Mouse (Mus musculus): ENCODE measurements around the gene Olfr1480. TPM values are rescaled to one million over a fixed set of nuclear protein-coding genes. Genes with fewer than 3 reads are reported as not detected.

Olfr1480 gene
- not detected for polyA plus RNA-seq (2014; fragmentation: Illumina TruSeq; extraction: RNeasy Lipid Tissue Mini Kit (QIAGEN cat#74804); ENCODE audit: low read depth, low replicate concordance)

GRCm38 (mm10) chr19:13527613-13528012 is at the start of gene Olfr1480:
Olfr1480 (plus strand) TSS chr19:13527913.

GRCm38 (mm10) chr19:13480096-13480495 is 47.6 kb upstream of the Olfr1480 start, which contains the start of gene Olfr1475:
Olfr1475 (minus strand) TSS chr19:13480196.

GRCm38 (mm10) chr19:13500246-13500645 is 27.5 kb upstream of the Olfr1480 start, which contains the start of gene Olfr1477:
Olfr1477 (plus strand) TSS chr19:13500546.

Other genes starting within 250 kb of the Olfr1480 start
- not detected for gene Olfr1465, start 212.4 kb upstream of the Olfr1480 start, polyA plus RNA-seq (2014; fragmentation: Illumina TruSeq; extraction: RNeasy Lipid Tissue Mini Kit (QIAGEN cat#74804); ENCODE audit: low read depth, low replicate concordance)
- not detected for gene Olfr1466, start 189.1 kb upstream of the Olfr1480 start, polyA plus RNA-seq (2014; fragmentation: Illumina TruSeq; extraction: RNeasy Lipid Tissue Mini Kit (QIAGEN cat#74804); ENCODE audit: low read depth, low replicate concordance)
- gene Olfr1467, start 165.7 kb upstream of the Olfr1480 start, polyA plus RNA-seq (2014; fragmentation: Illumina TruSeq; extraction: RNeasy Lipid Tissue Mini Kit (QIAGEN cat#74804); ENCODE audit: low read depth, low replicate concordance): not detected
- gene Olfr1469, start 120.1 kb upstream of the Olfr1480 start, polyA plus RNA-seq (2014; fragmentation: Illumina TruSeq; extraction: RNeasy Lipid Tissue Mini Kit (QIAGEN cat#74804); ENCODE audit: low read depth, low replicate concordance): not detected
- gene Olfr1471, start 84.5 kb upstream of the Olfr1480 start, polyA plus RNA-seq (2014; fragmentation: Illumina TruSeq; extraction: RNeasy Lipid Tissue Mini Kit (QIAGEN cat#74804); ENCODE audit: low read depth, low replicate concordance): not detected
- not detected for gene Olfr1472, start 71.8 kb upstream of the Olfr1480 start, polyA plus RNA-seq (2014; fragmentation: Illumina TruSeq; extraction: RNeasy Lipid Tissue Mini Kit (QIAGEN cat#74804); ENCODE audit: low read depth, low replicate concordance)
- not detected for gene Olfr1474, start 58.3 kb upstream of the Olfr1480 start, polyA plus RNA-seq (2014; fragmentation: Illumina TruSeq; extraction: RNeasy Lipid Tissue Mini Kit (QIAGEN cat#74804); ENCODE audit: low read depth, low replicate concordance)
- not detected for gene Olfr1475, start 47.7 kb upstream of the Olfr1480 start, polyA plus RNA-seq (2014; fragmentation: Illumina TruSeq; extraction: RNeasy Lipid Tissue Mini Kit (QIAGEN cat#74804); ENCODE audit: low read depth, low replicate concordance)
- gene Olfr1477, start 27.4 kb upstream of the Olfr1480 start, polyA plus RNA-seq (2014; fragmentation: Illumina TruSeq; extraction: RNeasy Lipid Tissue Mini Kit (QIAGEN cat#74804); ENCODE audit: low read depth, low replicate concordance): not detected
- gene Olfr1484, start 55.6 kb downstream of the Olfr1480 start, polyA plus RNA-seq (2014; fragmentation: Illumina TruSeq; extraction: RNeasy Lipid Tissue Mini Kit (QIAGEN cat#74804); ENCODE audit: low read depth, low replicate concordance): not detected
- gene Olfr1487, start 89.5 kb downstream of the Olfr1480 start, polyA plus RNA-seq (2014; fragmentation: Illumina TruSeq; extraction: RNeasy Lipid Tissue Mini Kit (QIAGEN cat#74804); ENCODE audit: low read depth, low replicate concordance): not detected
- not detected for gene Olfr1489, start 103.7 kb downstream of the Olfr1480 start, polyA plus RNA-seq (2014; fragmentation: Illumina TruSeq; extraction: RNeasy Lipid Tissue Mini Kit (QIAGEN cat#74804); ENCODE audit: low read depth, low replicate concordance)
- not detected for gene Olfr1490, start 123.2 kb downstream of the Olfr1480 start, polyA plus RNA-seq (2014; fragmentation: Illumina TruSeq; extraction: RNeasy Lipid Tissue Mini Kit (QIAGEN cat#74804); ENCODE audit: low read depth, low replicate concordance)
- gene Olfr1491, start 169.4 kb downstream of the Olfr1480 start, polyA plus RNA-seq (2014; fragmentation: Illumina TruSeq; extraction: RNeasy Lipid Tissue Mini Kit (QIAGEN cat#74804); ENCODE audit: low read depth, low replicate concordance): not detected
- not detected for gene Olfr1493-ps1, start 195.4 kb downstream of the Olfr1480 start, polyA plus RNA-seq (2014; fragmentation: Illumina TruSeq; extraction: RNeasy Lipid Tissue Mini Kit (QIAGEN cat#74804); ENCODE audit: low read depth, low replicate concordance)
- not detected for gene Olfr1494, start 211.8 kb downstream of the Olfr1480 start, polyA plus RNA-seq (2014; fragmentation: Illumina TruSeq; extraction: RNeasy Lipid Tissue Mini Kit (QIAGEN cat#74804); ENCODE audit: low read depth, low replicate concordance)
- not detected for gene Olfr1495, start 236.7 kb downstream of the Olfr1480 start, polyA plus RNA-seq (2014; fragmentation: Illumina TruSeq; extraction: RNeasy Lipid Tissue Mini Kit (QIAGEN cat#74804); ENCODE audit: low read depth, low replicate concordance)
- gene Olfr1496, start 250.0 kb downstream of the Olfr1480 start, polyA plus RNA-seq (2014; fragmentation: Illumina TruSeq; extraction: RNeasy Lipid Tissue Mini Kit (QIAGEN cat#74804); ENCODE audit: low read depth, low replicate concordance): not detected